Mouse (Mus musculus): Measurements from ENCODE around the gene Slc12a4. TPM values are rescaled to one million over a fixed set of nuclear protein-coding genes. Genes with fewer than 3 reads are reported as not detected.

Slc12a4 gene
- total RNA-seq, 1 experiment from 2014 or later: 36.9 TPM

- no peak for DNase-seq
Observed at GRCm38 (mm10) chr8:105931271-105931670, 34.6 kb downstream of the Slc12a4 start.

GRCm38 (mm10) chr8:105930602-105931001, 35.3 kb downstream of the Slc12a4 start:
- DNase-seq: peak; percentile 93

- no peak for DNase-seq
Observed at GRCm38 (mm10) chr8:105925123-105925522, 40.8 kb downstream of the Slc12a4 start.

- no peak for DNase-seq
Observed at GRCm38 (mm10) chr8:105919390-105919789, 46.5 kb downstream of the Slc12a4 start.

- no peak for DNase-seq
Observed at GRCm38 (mm10) chr8:105900941-105901616, 64.8 kb downstream of the Slc12a4 start.

- peak; percentile 96 for DNase-seq
Observed at GRCm38 (mm10) chr8:105900180-105900940, 65.5 kb downstream of the Slc12a4 start, which contains the start of gene Pskh1. Gene Pskh1, plus strand, starts transcription at chr8:105900441.

GRCm38 (mm10) chr8:105897801-105898480, 68.0 kb downstream of the Slc12a4 start:
- no peak for DNase-seq

Small RNAs within 50 kb of the gene (microRNA-seq; reads per million reads assigned to microRNA genes)
- gene Mir7074: 0 reads per million in 2 experiments

Other genes starting within 250 kb of the Slc12a4 start
- 7.8 and 11.3 TPM in 2 replicates for gene Gfod2, start 207.4 kb downstream of the Slc12a4 start, total RNA-seq (2021)
- 27.3 and 29.8 TPM in 2 replicates for gene Ranbp10, start 138.7 kb downstream of the Slc12a4 start, total RNA-seq (2021)
- not detected in 2 replicates for gene Tsnaxip1, start 138.4 kb downstream of the Slc12a4 start, total RNA-seq (2021)
- gene Cenpt, start 112.8 kb downstream of the Slc12a4 start, total RNA-seq (2021): 8.5 and 11.2 TPM in 2 replicates
- gene Thap11, start 111.0 kb downstream of the Slc12a4 start, total RNA-seq (2021): 30.9 and 31.0 TPM in 2 replicates
- gene Nutf2, start 105.5 kb downstream of the Slc12a4 start, total RNA-seq (2021): 22.3 and 41.4 TPM in 2 replicates
- 30.1 and 33.5 TPM in 2 replicates for gene Edc4, start 85.2 kb downstream of the Slc12a4 start, total RNA-seq (2021)
- 1.0 TPM in 1 of 2 replicates, not detected in the other for gene Nrn1l, start 72.5 kb downstream of the Slc12a4 start, total RNA-seq (2021)
- 31.0 and 32.2 TPM in 2 replicates for gene Pskh1, start 65.7 kb downstream of the Slc12a4 start, total RNA-seq (2021)
- 0.59 TPM in 1 of 2 replicates, not detected in the other for gene Ctrl, start 32.2 kb downstream of the Slc12a4 start, total RNA-seq (2021)
- 49.2 and 65.5 TPM in 2 replicates for gene Psmb10, start 27.7 kb downstream of the Slc12a4 start, total RNA-seq (2021)
- gene Lcat, start 22.7 kb downstream of the Slc12a4 start, total RNA-seq (2021): 5.3 and 54.9 TPM in 2 replicates
- not detected in 2 replicates for gene Dpep3, start 13.3 kb upstream of the Slc12a4 start, total RNA-seq (2021)
- 14.9 and 15.5 TPM in 2 replicates for gene Dus2, start 25.2 kb upstream of the Slc12a4 start, total RNA-seq (2021)
- gene Dpep2nb, start 39.9 kb upstream of the Slc12a4 start, total RNA-seq (2021): not detected in 2 replicates
- 14.2 and 14.5 TPM in 2 replicates for gene Ddx28, start 45.8 kb upstream of the Slc12a4 start, total RNA-seq (2021)
- gene Nfatc3, start 92.7 kb upstream of the Slc12a4 start, total RNA-seq (2021): 47.3 and 47.6 TPM in 2 replicates
- gene Esrp2, start 170.9 kb upstream of the Slc12a4 start, total RNA-seq (2021): 5.3 and 8.8 TPM in 2 replicates
- 13.5 and 18.6 TPM in 2 replicates for gene Pla2g15, start 184.3 kb upstream of the Slc12a4 start, total RNA-seq (2021)
- gene Slc7a6, start 202.8 kb upstream of the Slc12a4 start, total RNA-seq (2021): 30.3 and 38.3 TPM in 2 replicates
- gene Slc7a6os, start 244.8 kb upstream of the Slc12a4 start, total RNA-seq (2021): 23.3 and 28.1 TPM in 2 replicates
- gene Prmt7, start 244.8 kb upstream of the Slc12a4 start, total RNA-seq (2021): 22.7 and 26.8 TPM in 2 replicates